Comparison of ENCODE assay signal across 13 mouse cellular contexts in the genomic region with DNA sequence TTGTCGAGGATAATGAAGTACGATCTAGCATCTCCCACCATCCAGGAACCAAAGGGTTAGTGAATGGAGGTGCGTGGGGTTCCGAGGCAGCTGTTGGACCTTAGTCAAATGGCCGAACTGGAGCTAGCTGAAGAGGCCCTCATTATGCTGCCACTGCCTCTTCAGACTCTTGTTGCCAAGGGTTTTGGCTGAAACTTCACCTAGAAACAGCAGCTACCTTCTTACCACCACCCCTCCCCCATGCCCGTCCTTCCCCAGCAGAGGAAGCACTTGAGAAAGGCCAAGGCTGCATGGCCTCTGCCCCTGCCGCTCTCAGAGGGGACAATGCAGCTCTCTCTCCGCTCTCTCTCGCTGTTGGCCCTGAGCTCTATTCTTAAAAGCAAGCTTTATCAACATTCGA.
A peak's percentile ranks its signal among the peaks of the same experiment; 100 is the strongest.
DNase-seq lines count a peak whose midpoint lies in the region; ATAC-seq and TF ChIP-seq lines count a peak whose summit lies in the region.
"Had no signal": no experiment of that assay in that cellular context is flagged by ENCODE, and none has a peak within 500 bp of the region (broad histone marks: within the 10 kb centered on the region; RNA-seq: fewer than 3 reads in every experiment).

No protein-coding gene starts in this region.

- DNase-seq in hindbrain, embryonic 10.5 days (ENCODE audit: low spot score) = peak; percentile 31
- DNase-seq in hindbrain, embryonic 11.5 days (ENCODE audit: low spot score) = no peak
- DNase-seq in right cerebral cortex, postnatal 4 days = peak; percentile 26
- no peak for DNase-seq in right cerebral cortex, adult 18-20 months
- DNase-seq in lung, adult 2 months = peak; percentile 42
- no peak for DNase-seq in ovary, postnatal 10 days (ENCODE audit: low spot score)
- DNase-seq in neural tube, embryonic 10.5 days (ENCODE audit: extremely low spot score, low spot score) = no peak
- DNase-seq: adrenal gland, postnatal 10 days; gastrocnemius, postnatal 10 days had no signal

- no peaks in the 10 kb centered on the region for H3K9me3 ChIP-seq in hindbrain, embryonic 10.5 days
- no peaks in the 10 kb centered on the region for H3K9me3 ChIP-seq in hindbrain, embryonic 11.5 days (ENCODE audit: control insufficient read depth, low read length)
- H3K9me3 ChIP-seq: heart, embryonic 13.5 days had no signal

- H3K36me3 ChIP-seq in hindbrain, embryonic 10.5 days = no peaks in the 10 kb centered on the region
- H3K36me3 ChIP-seq in hindbrain, embryonic 11.5 days (ENCODE audit: control insufficient read depth, insufficient read depth, low read length) = no peaks in the 10 kb centered on the region
- H3K36me3 ChIP-seq: heart, embryonic 13.5 days had no signal

- no peak overlapping the region for H3K4me3 ChIP-seq in hindbrain, embryonic 10.5 days
- no peak overlapping the region for H3K4me3 ChIP-seq in hindbrain, embryonic 11.5 days (ENCODE audit: low read depth, low read length)
- no peak overlapping the region for H3K4me3 ChIP-seq in lung, adult 2 months (replicated peaks; ENCODE audit: extremely low read depth, low read depth, low read length)
- H3K4me3 ChIP-seq: erythroblast, embryonic 14.5 days; heart, embryonic 13.5 days had no signal

- ATAC-seq in hindbrain, embryonic 11.5 days (ENCODE audit: low FRiP score) = no peak
- ATAC-seq: CD4-positive, CD25-positive, alpha-beta regulatory T cell, adult 4 months had no signal

- H3K4me2 ChIP-seq in hindbrain, embryonic 11.5 days (replicated peaks; ENCODE audit: low read depth, low read length) = no peak overlapping the region
- H3K4me2 ChIP-seq: heart, embryonic 13.5 days had no signal

- peak overlapping the region; percentile 65; the same call in 1 of the 2 replicates for H3K27ac ChIP-seq in hindbrain, embryonic 10.5 days
- no peak overlapping the region for H3K27ac ChIP-seq in hindbrain, embryonic 11.5 days (ENCODE audit: low read depth, low read length)
- H3K27ac ChIP-seq: heart, embryonic 13.5 days; kidney, postnatal 0 days had no signal

- peaks cover 37% of the 10 kb centered on the region for H3K4me1 ChIP-seq in hindbrain, embryonic 10.5 days (replicated peaks)
- no peaks in the 10 kb centered on the region for H3K4me1 ChIP-seq in hindbrain, embryonic 11.5 days (replicated peaks; ENCODE audit: control insufficient read depth, insufficient read depth, low read length)
- H3K4me1 ChIP-seq in lung, adult 2 months (ENCODE audit: control insufficient read depth, insufficient read depth, low read length) = no peaks in the 10 kb centered on the region

- peaks cover 8% of the 10 kb centered on the region; the same call in 1 of the 2 replicates for H3K27me3 ChIP-seq in hindbrain, embryonic 10.5 days (ENCODE audit: insufficient read depth, poor library complexity, severe bottlenecking)
- no peaks in the 10 kb centered on the region for H3K27me3 ChIP-seq in hindbrain, embryonic 11.5 days (ENCODE audit: control insufficient read depth, insufficient read depth, low read length)
- H3K27me3 ChIP-seq: heart, embryonic 13.5 days had no signal

- TF ChIP-seq CTCF in lung, adult 2 months (IDR thresholded peaks at IDR 0.05; ENCODE audit: insufficient read depth, low read length) = no peak

- TF ChIP-seq POLR2A in lung, adult 2 months (IDR thresholded peaks at IDR 0.05; ENCODE audit: borderline replicate concordance, extremely low read depth, low read depth, low read length) = no peak

- H3K9ac ChIP-seq in hindbrain, embryonic 11.5 days (ENCODE audit: low read depth, low read length) = no peak overlapping the region
- H3K9ac ChIP-seq: heart, embryonic 13.5 days had no signal

- WGBS in hindbrain, embryonic 10.5 days = 68% methylated on average over 10 of the region's 10 CpGs
- WGBS in hindbrain, embryonic 11.5 days = 70% methylated on average over 10 of the region's 10 CpGs
- 70% methylated on average over 10 of the region's 10 CpGs for WGBS in lung, adult 2 months

Comparison
In these comparisons a context has a peak if more than half of its experiments do, and no peak if none do; other contexts are left out.
1. DNase-seq: peak in hindbrain, embryonic 10.5 days (single experiment), right cerebral cortex, postnatal 4 days (single experiment) and lung, adult 2 months (single experiment); none in hindbrain, embryonic 11.5 days (single experiment), right cerebral cortex, adult 18-20 months (single experiment), ovary, postnatal 10 days (single experiment) and neural tube, embryonic 10.5 days (single experiment).